ENCODE assay signal across 22 mouse cellular contexts in the genomic region with DNA sequence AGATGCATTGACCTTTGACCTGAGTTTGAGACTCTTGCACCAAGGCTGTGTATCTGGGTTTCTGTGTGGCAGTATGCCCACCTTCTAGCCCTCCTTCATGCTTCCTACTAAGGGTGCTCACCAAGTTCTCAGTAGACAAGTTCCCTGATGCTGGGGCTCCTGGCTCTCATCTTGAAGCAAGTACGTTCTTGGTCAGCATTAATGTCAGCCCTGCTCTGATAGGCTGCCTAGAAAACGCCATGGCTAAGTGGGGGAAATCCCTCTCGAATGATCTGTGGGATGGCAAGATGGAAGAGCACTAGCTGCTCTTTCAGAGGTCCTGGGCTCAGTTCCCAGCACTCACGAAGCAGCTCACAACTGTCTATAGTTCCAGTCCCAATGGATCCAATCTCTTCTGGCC. TPM values are rescaled to one million over a fixed set of nuclear protein-coding genes. Genes with fewer than 3 reads are reported as not detected.
DNase-seq lines count a peak whose midpoint lies in the region; ATAC-seq and TF ChIP-seq lines count a peak whose summit lies in the region.
"Had no signal": no experiment of that assay in that cellular context is flagged by ENCODE, and none has a peak within 500 bp of the region (broad histone marks: within the 10 kb centered on the region; RNA-seq: fewer than 3 reads in every experiment).

No protein-coding gene starts in this region.

- TF ChIP-seq EP300 in MEL (IDR thresholded peaks at IDR 0.05; ENCODE audit: low read depth in 1 of 2, low read length in 2 of 2), result no peak

- TF ChIP-seq RAD21 in MEL (IDR thresholded peaks at IDR 0.05; ENCODE audit: low read depth, low read length), result no peak

- H3K36me3 ChIP-seq in heart, embryonic 12.5 days, result no peaks in the 10 kb centered on the region
- H3K36me3 ChIP-seq in lung, embryonic 15.5 days, result no peaks in the 10 kb centered on the region
- H3K36me3 ChIP-seq in MEL (ENCODE audit: control insufficient read depth in 1 of 2, insufficient read depth in 2 of 2, low read length in 2 of 2), result peaks cover 0 to 47% of the 10 kb centered on the region in 2 experiments; a peak in 2 of 4 replicates
- H3K36me3 ChIP-seq: embryonic facial prominence, embryonic 10.5 days; embryonic facial prominence, embryonic 12.5 days; forebrain, embryonic 15.5 days; G1E had no signal

- H3K9me3 ChIP-seq in heart, embryonic 12.5 days (replicated peaks), result no peaks in the 10 kb centered on the region
- no peaks in the 10 kb centered on the region for H3K9me3 ChIP-seq in lung, embryonic 15.5 days
- H3K9me3 ChIP-seq in MEL (replicated peaks; ENCODE audit: insufficient read depth, low read length), result no peaks in the 10 kb centered on the region
- H3K9me3 ChIP-seq: embryonic facial prominence, embryonic 10.5 days; embryonic facial prominence, embryonic 12.5 days; forebrain, embryonic 13.5 days; forebrain, embryonic 15.5 days; G1E had no signal

- peaks cover 42% of the 10 kb centered on the region for H3K4me1 ChIP-seq in heart, embryonic 12.5 days (replicated peaks)
- peaks cover 30% of the 10 kb centered on the region for H3K4me1 ChIP-seq in lung, embryonic 15.5 days
- H3K4me1 ChIP-seq in MEL (ENCODE audit: control insufficient read depth in 1 of 2, insufficient read depth in 2 of 2, low read length in 2 of 2), result peaks cover 34 to 52% of the 10 kb centered on the region in 2 experiments

- no peak for TF ChIP-seq POLR2A in MEL (IDR thresholded peaks at IDR 0.05; ENCODE audit: control insufficient read depth in 1 of 2, insufficient read depth in 1 of 2, low read depth in 1 of 2, low read length in 2 of 2, poor library complexity in 1 of 2)

- ATAC-seq in heart, embryonic 12.5 days (ENCODE audit: insufficient number of reproducible peaks, low FRiP score), result no peak
- no peak for ATAC-seq in lung, embryonic 15.5 days (ENCODE audit: borderline replicate concordance, extremely low read depth, low FRiP score, low TSS enrichment)
- ATAC-seq: CD4-positive, CD25-positive, alpha-beta regulatory T cell, adult 4 months; forebrain, embryonic 13.5 days; forebrain, embryonic 15.5 days; forebrain, postnatal 0 days had no signal

- TF ChIP-seq CTCF in MEL (IDR thresholded peaks at IDR 0.05 in 2 of 3, conservative IDR thresholded peaks at IDR 0.05 in 1 of 3; ENCODE audit: control insufficient read depth in 1 of 3, insufficient read depth in 1 of 3, low read depth in 2 of 3, low read length in 3 of 3, poor library complexity in 1 of 3, severe bottlenecking in 1 of 3), result no peak

- H3K27ac ChIP-seq in heart, embryonic 12.5 days (ENCODE audit: poor library complexity, severe bottlenecking), result no peak overlapping the region
- H3K27ac ChIP-seq in lung, embryonic 15.5 days, result peak overlapping the region; percentile 48; the same call in 1 of the 2 replicates
- peak overlapping the region; percentile 77 for H3K27ac ChIP-seq in MEL (ENCODE audit: control insufficient read depth, low read depth, low read length)
- H3K27ac ChIP-seq: embryonic facial prominence, embryonic 10.5 days; embryonic facial prominence, embryonic 12.5 days; forebrain, embryonic 13.5 days; forebrain, embryonic 15.5 days had no signal

- no peak overlapping the region for H3K4me3 ChIP-seq in heart, embryonic 12.5 days
- no peak overlapping the region for H3K4me3 ChIP-seq in lung, embryonic 15.5 days
- H3K4me3 ChIP-seq in MEL (ENCODE audit: control insufficient read depth in 1 of 2, insufficient read depth in 1 of 2, low read depth in 2 of 2, low read length in 2 of 2), result peak overlapping the region in 1 of 2 experiments; percentile 6; a peak in 1 of 4 replicates
- H3K4me3 ChIP-seq: embryonic facial prominence, embryonic 10.5 days; embryonic facial prominence, embryonic 12.5 days; forebrain, embryonic 13.5 days; forebrain, embryonic 15.5 days had no signal

- peaks cover 22% of the 10 kb centered on the region for H3K79me2 ChIP-seq in MEL (ENCODE audit: control insufficient read depth, insufficient read depth, low read length, poor library complexity)

- no peak overlapping the region for H3K4me2 ChIP-seq in heart, embryonic 12.5 days
- no peak overlapping the region for H3K4me2 ChIP-seq in lung, embryonic 15.5 days
- H3K4me2 ChIP-seq: embryonic facial prominence, embryonic 12.5 days; forebrain, embryonic 13.5 days; forebrain, embryonic 15.5 days had no signal

- no peaks in the 10 kb centered on the region for H3K27me3 ChIP-seq in heart, embryonic 12.5 days (replicated peaks)
- no peaks in the 10 kb centered on the region for H3K27me3 ChIP-seq in lung, embryonic 15.5 days
- H3K27me3 ChIP-seq in MEL (ENCODE audit: control insufficient read depth in 1 of 2, insufficient read depth in 2 of 2, low read length in 2 of 2), result no peaks in the 10 kb centered on the region
- H3K27me3 ChIP-seq: CH12.LX; embryonic facial prominence, embryonic 12.5 days; forebrain, embryonic 13.5 days; forebrain, embryonic 15.5 days had no signal

- WGBS in heart, embryonic 12.5 days, result 85% methylated on average over 4 of the region's 4 CpGs
- 84% methylated on average over 4 of the region's 4 CpGs for WGBS in lung, embryonic 15.5 days

- H3K9ac ChIP-seq in heart, embryonic 12.5 days, result no peak overlapping the region
- H3K9ac ChIP-seq in lung, embryonic 15.5 days, result no peak overlapping the region
- H3K9ac ChIP-seq in MEL (ENCODE audit: control insufficient read depth, low read depth, low read length, poor library complexity, severe bottlenecking), result no peak overlapping the region
- H3K9ac ChIP-seq: embryonic facial prominence, embryonic 12.5 days; forebrain, embryonic 13.5 days; forebrain, embryonic 15.5 days; forebrain, postnatal 0 days had no signal

- peak; percentile 84 for DNase-seq in heart, adult 11 months
- no peak for DNase-seq in lung, postnatal 14 days
- DNase-seq in MEL (ENCODE audit: low read depth, low spot score), result peak; percentile 55
- DNase-seq: adrenal gland, adult 2 months; adrenal gland, postnatal 10 days; adrenal gland, postnatal 25 days; B cell, adult 2 months; cerebellum, adult 11 months; cerebellum, adult 18-20 months; cerebellum, adult 8-10 months; cerebellum, adult 9-11 months; cerebellum, postnatal 25 days; forebrain, postnatal 0 days had no signal

TF ChIP-seq in MEL, 35 proteins besides CTCF, POLR2A, EP300 and RAD21:
- TF ChIP-seq MAX (IDR thresholded peaks at IDR 0.05; ENCODE audit: low read length), result no peak
- no peak for TF ChIP-seq TBP (IDR thresholded peaks at IDR 0.05; ENCODE audit: low read depth, low read length)
- TF ChIP-seq TAL1 (IDR thresholded peaks at IDR 0.05; ENCODE audit: low read length), result no peak
- no peak for TF ChIP-seq E2F4 (IDR thresholded peaks at IDR 0.05; ENCODE audit: borderline replicate concordance, low read depth, low read length)
- TF ChIP-seq ETS1 (IDR thresholded peaks at IDR 0.05; ENCODE audit: low read depth, low read length), result 0 out of 2 replicates have a peak, but pooled peaks have one; percentile 6
- TF ChIP-seq POLR2AphosphoS2 (IDR thresholded peaks at IDR 0.05; ENCODE audit: low read length), result no peak
- no peak for TF ChIP-seq POLR2AphosphoS5 (IDR thresholded peaks at IDR 0.05; ENCODE audit: borderline replicate concordance, low read depth, low read length)
- no peak for TF ChIP-seq ELF1 (IDR thresholded peaks at IDR 0.05; ENCODE audit: low read depth, low read length)

RNA-seq across cellular contexts. Expression of gene Rai1, which starts 2.8 kb away (rescaled TPM):
- polyA plus RNA-seq in heart, embryonic 12.5 days (2016; fragmentation: Nextera tagmentation; extraction: Ambion mirVana), result 22.2 and 29.9 TPM in 2 replicates
- 27.9 and 28.2 TPM in 2 replicates for polyA plus RNA-seq in lung, embryonic 15.5 days (2015; fragmentation: Nextera tagmentation; extraction: Ambion mirVana)
- total RNA-seq in MEL (2012; rRNA removed), result 25.0 and 26.3 TPM in 2 replicates
- polyA plus RNA-seq in MEL (2012; ENCODE audit: insufficient read depth in 1 of 2, insufficient read length in 2 of 2, low read depth in 1 of 2, low replicate concordance in 2 of 2, missing spikeins in 1 of 2), result 100 to 1,000 TPM in 1 of 2 experiments, 10 to 100 TPM in 1; 56.7 to 101 TPM

RNA-seq across cellular contexts. Expression of gene Pemt, which starts 55.7 kb away (rescaled TPM):
- 11.7 and 12.6 TPM in 2 replicates for polyA plus RNA-seq in heart, embryonic 12.5 days (2016; fragmentation: Nextera tagmentation; extraction: Ambion mirVana)
- polyA plus RNA-seq in lung, embryonic 15.5 days (2015; fragmentation: Nextera tagmentation; extraction: Ambion mirVana), result 6.7 and 8.1 TPM in 2 replicates
- 20.0 and 27.9 TPM in 2 replicates for total RNA-seq in MEL (2012; rRNA removed)
- polyA plus RNA-seq in MEL (2012; ENCODE audit: insufficient read depth in 1 of 2, insufficient read length in 2 of 2, low read depth in 1 of 2, low replicate concordance in 2 of 2, missing spikeins in 1 of 2), result 10 to 100 TPM in 1 of 2 experiments, not detected in 1; 26.1 TPM
